Mouse (Mus musculus) embryonic facial prominence, embryonic 15.5 days (tissue): Measurements from ENCODE around the gene Ptpra. TPM values are rescaled to one million over a fixed set of nuclear protein-coding genes. Genes with fewer than 3 reads are reported as not detected.

ENCODE experiments used
- ATAC-seq: fragments of 200-750 bp; cut with Nextera tagmentation; 2 replicates; pipeline ENCODE4 v1.8.0; 2017; ENCODE audit warnings: low read depth, moderate TSS enrichment; ENCODE audit not compliant: insufficient number of reproducible peaks, low FRiP score, low TSS enrichment
- H3K27ac ChIP-seq: fragments of 300-500 bp; sonication (generic); replicated peaks from 2 replicates; pipeline ENCODE4 v1.5.1; 2015; ENCODE audit warnings: mild to moderate bottlenecking, inconsistent platforms
- H3K27me3 ChIP-seq: fragments of 300-500 bp; sonication (generic); 2 replicates; pipeline ENCODE4 v1.6.1; 2015; ENCODE audit warnings: inconsistent platforms
- H3K36me3 ChIP-seq: fragments of 300-500 bp; sonication (generic); 2 replicates; pipeline ENCODE4 v1.6.1; 2015; ENCODE audit warnings: mild to moderate bottlenecking, inconsistent platforms
- H3K4me1 ChIP-seq: fragments of 300-500 bp; sonication (generic); 2 replicates; pipeline ENCODE4 v1.6.1; 2015; ENCODE audit warnings: inconsistent platforms
- H3K4me2 ChIP-seq: fragments of 300-500 bp; sonication (generic); replicated peaks from 2 replicates; pipeline ENCODE4 v1.6.1; 2015; ENCODE audit warnings: mild to moderate bottlenecking, inconsistent platforms
- H3K4me3 ChIP-seq: fragments of 300-500 bp; sonication (generic); replicated peaks from 2 replicates; pipeline ENCODE4 v1.5.1; 2015; ENCODE audit warnings: mild to moderate bottlenecking, inconsistent platforms
- H3K9ac ChIP-seq: fragments of 300-500 bp; sonication (generic); 2 replicates; pipeline ENCODE4 v1.6.1; 2015; ENCODE audit warnings: inconsistent platforms
- H3K9me3 ChIP-seq: fragments of 300-500 bp; sonication (generic); replicated peaks from 2 replicates; pipeline ENCODE4 v1.6.1; 2016; ENCODE audit warnings: inconsistent platforms
- WGBS: fragments of 180-500 bp; shearing (Covaris S2); methylation state at CpG from one replicate; pipeline ENCODE4 v1.1.7; 2015; 5-methylcytosine and 5-hydroxymethylcytosine counted together
- polyA plus RNA-seq: library from polyadenylated mRNA; unstranded; fragments of >200 nt; fragmentation: Nextera tagmentation; extraction: Ambion mirVana; gene quantifications from 2 replicates; pipeline ENCODE4 v1.2.1, GENCODE M21; 2015

Ptpra gene
- polyA plus RNA-seq, 1 experiment from 2014 or later: 108 TPM

GRCm38 (mm10) chr2:130577632-130578031, 127.6 kb downstream of the Ptpra start:
- Histone ChIP-seq H3K4me2 (peak overlapping the region; percentile 56), H3K9ac (no peak overlapping the region), H3K4me1 (peaks cover 32% of the 10 kb centered on the region), H3K9me3 (no peaks in the 10 kb centered on the region), H3K36me3 (no peaks in the 10 kb centered on the region), H3K27me3 (peaks cover 81% of the 10 kb centered on the region), H3K4me3 (0 out of 2 replicates have a peak overlapping the region, but pooled peaks have one; percentile 10), H3K27ac (no peak overlapping the region)
- ATAC-seq: no peak
- 2% methylated on average over 12 of the region's 12 CpGs for WGBS

GRCm38 (mm10) chr2:130578148-130578547, 128.1 kb downstream of the Ptpra start:
- no peaks in the 10 kb centered on the region for H3K36me3 ChIP-seq
- H3K9me3 ChIP-seq: no peaks in the 10 kb centered on the region
- H3K4me3 ChIP-seq: no peak overlapping the region
- WGBS: 11% methylated on average over 11 of the region's 11 CpGs
- peaks cover 32% of the 10 kb centered on the region for H3K4me1 ChIP-seq
- no peak for ATAC-seq
- peaks cover 86% of the 10 kb centered on the region for H3K27me3 ChIP-seq
- no peak overlapping the region for H3K4me2 ChIP-seq
- H3K9ac ChIP-seq: no peak overlapping the region
- H3K27ac ChIP-seq: no peak overlapping the region

GRCm38 (mm10) chr2:130579791-130580190, 129.7 kb downstream of the Ptpra start:
- Histone ChIP-seq H3K9me3 (no peaks in the 10 kb centered on the region), H3K4me1 (peaks cover 32% of the 10 kb centered on the region), H3K4me2 (peak overlapping the region; percentile 64; the same call in 1 of the 2 replicates), H3K27ac (no peak overlapping the region), H3K4me3 (peak overlapping the region; percentile 39), H3K9ac (no peak overlapping the region), H3K27me3 (peaks cover 89% of the 10 kb centered on the region), H3K36me3 (no peaks in the 10 kb centered on the region)
- ATAC-seq: no peak
- WGBS: 5% methylated on average over 8 of the region's 8 CpGs

GRCm38 (mm10) chr2:130581201-130581600, 131.1 kb downstream of the Ptpra start:
- Histone ChIP-seq H3K36me3 (no peaks in the 10 kb centered on the region), H3K9ac (no peak overlapping the region), H3K9me3 (no peaks in the 10 kb centered on the region), H3K27me3 (peaks cover 75% of the 10 kb centered on the region), H3K4me3 (peak overlapping the region; percentile 39), H3K4me2 (peak overlapping the region; percentile 64), H3K27ac (no peak overlapping the region), H3K4me1 (peaks cover 30% of the 10 kb centered on the region)
- no peak for ATAC-seq
- 3% methylated on average over 16 of the region's 16 CpGs for WGBS

GRCm38 (mm10) chr2:130582552-130582951, 132.5 kb downstream of the Ptpra start, which contains the start of gene Avp:
Gene Avp (minus strand): TSS chr2:130582554.
- 31% methylated on average over 10 of the region's 10 CpGs for whole genome bisulfite sequencing
- Histone ChIP-seq H3K4me3 (no peak within 1 kb of the TSS), H3K4me1 (peaks cover 16% of the 10 kb centered on the region), H3K36me3 (no peaks in the 10 kb centered on the region), H3K9ac (no peak within 1 kb of the TSS), H3K27me3 (peaks cover 62% of the 10 kb centered on the region), H3K4me2 (peak within 1 kb of the TSS; percentile 64; the same call in 1 of the 2 replicates), H3K9me3 (no peaks in the 10 kb centered on the region), H3K27ac (no peak within 1 kb of the TSS)
- no peak for ATAC-seq

GRCm38 (mm10) chr2:130583902-130584560, 134.0 kb downstream of the Ptpra start:
- H3K27me3 ChIP-seq: peaks cover 47% of the 10 kb centered on the region

GRCm38 (mm10) chr2:130586016-130586415, 135.9 kb downstream of the Ptpra start:
- Histone ChIP-seq H3K9me3 (no peaks in the 10 kb centered on the region), H3K27ac (no peak overlapping the region), H3K9ac (no peak overlapping the region), H3K4me1 (peaks cover 3% of the 10 kb centered on the region), H3K4me2 (no peak overlapping the region), H3K36me3 (peaks cover 10% of the 10 kb centered on the region), H3K4me3 (no peak overlapping the region), H3K27me3 (peaks cover 27% of the 10 kb centered on the region)
- ATAC-seq: no peak
- 80% methylated on average over 6 of the region's 6 CpGs for WGBS

More at GRCm38 (mm10) chr2:130583902-130584560, 134.0 kb downstream of the Ptpra start:
- Histone ChIP-seq H3K4me2 (no peak overlapping the region), H3K4me3 (no peak overlapping the region), H3K36me3 (no peaks in the 10 kb centered on the region), H3K27ac (no peak overlapping the region), H3K9ac (no peak overlapping the region), H3K9me3 (no peaks in the 10 kb centered on the region), H3K4me1 (peaks cover 13% of the 10 kb centered on the region)
- ATAC-seq: no peak
- 81% methylated on average over 10 of the region's 10 CpGs for WGBS

GRCm38 (mm10) chr2:130588373-130588772, 138.3 kb downstream of the Ptpra start:
- H3K27ac ChIP-seq: no peak overlapping the region
- H3K9me3 ChIP-seq: no peaks in the 10 kb centered on the region
- H3K4me1 ChIP-seq: no peaks in the 10 kb centered on the region
- 75% methylated on average over 2 of the region's 2 CpGs for WGBS
- H3K27me3 ChIP-seq: peaks cover 5% of the 10 kb centered on the region; the same call in 1 of the 2 replicates
- ATAC-seq: no peak
- H3K4me3 ChIP-seq: no peak overlapping the region
- no peak overlapping the region for H3K9ac ChIP-seq
- peaks cover 20% of the 10 kb centered on the region for H3K36me3 ChIP-seq
- H3K4me2 ChIP-seq: no peak overlapping the region

- Histone ChIP-seq H3K4me3 (no peak overlapping the region), H3K4me1 (no peaks in the 10 kb centered on the region), H3K36me3 (peaks cover 24% of the 10 kb centered on the region), H3K4me2 (no peak overlapping the region), H3K9me3 (no peaks in the 10 kb centered on the region), H3K9ac (no peak overlapping the region), H3K27ac (no peak overlapping the region), H3K27me3 (0 out of 2 replicates have a peak, but pooled peaks cover under 1% of the 10 kb centered on the region)
- no peak for ATAC-seq
- WGBS: 59% methylated on average over 4 of the region's 4 CpGs
These were observed 139.1 kb downstream of the Ptpra start for GRCm38 (mm10) chr2:130589157-130589556.

- no peak overlapping the region for H3K27ac ChIP-seq
- H3K9ac ChIP-seq: no peak overlapping the region
- no peak for ATAC-seq
- H3K9me3 ChIP-seq: no peaks in the 10 kb centered on the region
- H3K4me3 ChIP-seq: no peak overlapping the region
- no peaks in the 10 kb centered on the region for H3K4me1 ChIP-seq
- 89% methylated on average over 2 of the region's 2 CpGs for WGBS
- H3K36me3 ChIP-seq: peaks cover 29% of the 10 kb centered on the region
- H3K4me2 ChIP-seq: no peak overlapping the region
- no peaks in the 10 kb centered on the region for H3K27me3 ChIP-seq
These were observed 139.7 kb downstream of the Ptpra start for GRCm38 (mm10) chr2:130589761-130590160.

GRCm38 (mm10) chr2:130591016-130591415, 140.9 kb downstream of the Ptpra start:
- Histone ChIP-seq H3K36me3 (peaks cover 42% of the 10 kb centered on the region), H3K4me3 (no peak overlapping the region), H3K27ac (no peak overlapping the region), H3K9ac (no peak overlapping the region), H3K4me2 (no peak overlapping the region), H3K4me1 (no peaks in the 10 kb centered on the region), H3K27me3 (no peaks in the 10 kb centered on the region), H3K9me3 (no peaks in the 10 kb centered on the region)
- WGBS: 90% methylated on average over 2 of the region's 2 CpGs
- no peak for ATAC-seq

- ATAC-seq: no peak
- peaks cover 76% of the 10 kb centered on the region for H3K36me3 ChIP-seq
- H3K9me3 ChIP-seq: no peaks in the 10 kb centered on the region
- 83% methylated on average over 1 of the region's 1 CpGs for WGBS
- H3K4me3 ChIP-seq: no peak overlapping the region
- H3K27me3 ChIP-seq: no peaks in the 10 kb centered on the region
- H3K4me1 ChIP-seq: no peaks in the 10 kb centered on the region
- no peak overlapping the region for H3K9ac ChIP-seq
- H3K4me2 ChIP-seq: no peak overlapping the region
- no peak overlapping the region for H3K27ac ChIP-seq
These were observed 145.5 kb downstream of the Ptpra start for GRCm38 (mm10) chr2:130595596-130595995.
